Mouse (Mus musculus): ENCODE results near the gene Tmsb4x.

DNA sequence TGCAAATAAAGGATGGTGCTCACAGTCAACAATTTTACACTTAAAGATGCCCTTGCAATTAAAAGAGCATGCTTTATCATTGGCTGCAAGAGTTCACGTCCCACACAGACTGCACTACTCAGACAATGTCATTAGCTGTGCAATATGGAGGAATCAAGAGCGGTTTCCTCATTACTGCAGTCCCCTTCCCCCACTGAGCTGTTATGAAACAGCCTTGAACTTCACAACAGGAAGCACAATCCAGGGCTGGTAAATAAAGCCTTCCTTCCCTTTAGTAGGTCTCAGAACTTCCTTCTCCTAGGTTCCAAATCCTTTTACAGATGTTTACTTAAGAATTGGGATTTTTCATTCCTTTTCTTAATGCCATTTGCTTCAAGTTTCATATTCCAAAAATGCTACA is 41.8 kb downstream of the Tmsb4x start:
- TF ChIP-seq POLR2A (IDR thresholded peaks at IDR 0.05; ENCODE audit: control insufficient read depth, extremely low read depth, insufficient read depth, low read length, poor library complexity) (no peak), CTCF (IDR thresholded peaks at IDR 0.05; ENCODE audit: borderline replicate concordance, control insufficient read depth, extremely low read depth, insufficient read depth, low read length, poor library complexity) (no peak)
